Mouse (Mus musculus) MEL-GATA-1-ER (cell line): ENCODE data around the gene Hist1h2bb.
A peak's percentile ranks its signal among the peaks of the same experiment; 100 is the strongest.

Source experiments
- DNase-seq: peaks from one replicate; pipeline ENCODE4 v3.0.0-alpha.2; 2012; ENCODE audit warnings: low read depth; ENCODE audit errors: extremely low read depth

Gene Hist1h2bb

DNA sequence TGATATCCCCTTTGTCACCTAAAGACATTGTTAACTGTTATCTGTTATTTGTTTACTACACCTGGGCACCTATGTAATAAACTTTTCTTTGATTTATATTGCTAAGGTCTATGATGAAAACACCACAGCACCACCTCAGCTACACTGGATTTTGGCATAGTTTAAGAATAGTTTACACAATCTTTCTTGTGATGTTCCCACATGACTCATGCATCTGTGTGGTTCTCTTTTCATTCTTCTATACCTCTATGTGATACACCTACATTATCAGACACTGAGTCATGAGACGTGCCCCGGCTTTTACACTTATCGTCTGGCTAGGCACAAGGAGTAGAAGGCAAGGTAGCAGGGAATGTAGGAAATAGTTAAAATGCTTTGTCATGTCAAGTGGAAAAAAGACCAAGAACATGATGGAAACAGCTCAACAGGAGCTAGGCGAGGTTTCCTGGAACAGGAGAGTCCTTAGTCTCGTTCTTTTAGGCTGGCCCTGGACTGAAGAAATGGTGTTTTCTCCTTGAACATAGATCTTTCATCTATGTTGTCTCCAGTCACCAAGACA, 3.1 kb downstream of the Hist1h2bb start:
- no peak for DNase-seq

GRCm38 (mm10) chr13:23750839-23751477, 4.4 kb downstream of the Hist1h2bb start, which contains the start of gene Hist1h2ab:
Gene Hist1h2ab, plus strand, starts transcription at chr13:23751126.
- DNase-seq = peak; percentile 92

DNA sequence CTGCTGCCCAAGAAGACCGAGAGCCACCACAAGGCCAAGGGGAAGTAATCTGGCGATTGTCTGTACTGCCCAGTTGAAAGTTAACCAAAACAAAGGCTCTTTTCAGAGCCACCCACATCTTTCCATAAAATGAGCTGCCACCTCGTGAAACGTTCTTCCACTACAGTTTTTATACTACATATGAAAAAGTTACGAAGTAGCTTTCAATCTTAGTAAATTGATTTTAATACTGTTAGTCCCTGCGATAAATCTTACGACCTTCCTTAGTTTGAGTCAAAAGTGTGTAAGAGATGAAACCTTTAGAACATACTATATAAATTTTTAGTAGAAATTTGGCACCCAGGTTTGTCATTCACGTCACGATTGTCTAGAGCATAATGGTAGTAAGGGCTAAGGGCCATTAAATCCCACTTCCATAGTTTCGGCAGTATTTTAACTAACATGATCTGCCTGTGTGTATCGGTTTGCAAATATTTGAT, 5.0 kb downstream of the Hist1h2bb start:
- DNase-seq = peak; percentile 68

- DNase-seq = peak; percentile 97
Measured at GRCm38 (mm10) chr13:23752067-23752741, 5.7 kb downstream of the Hist1h2bb start, which contains the start of gene Hist1h3b. Gene Hist1h3b, plus strand, starts transcription at chr13:23752267.

GRCm38 (mm10) chr13:23752742-23753172, 6.2 kb downstream of the Hist1h2bb start:
- DNase-seq = no peak

DNA sequence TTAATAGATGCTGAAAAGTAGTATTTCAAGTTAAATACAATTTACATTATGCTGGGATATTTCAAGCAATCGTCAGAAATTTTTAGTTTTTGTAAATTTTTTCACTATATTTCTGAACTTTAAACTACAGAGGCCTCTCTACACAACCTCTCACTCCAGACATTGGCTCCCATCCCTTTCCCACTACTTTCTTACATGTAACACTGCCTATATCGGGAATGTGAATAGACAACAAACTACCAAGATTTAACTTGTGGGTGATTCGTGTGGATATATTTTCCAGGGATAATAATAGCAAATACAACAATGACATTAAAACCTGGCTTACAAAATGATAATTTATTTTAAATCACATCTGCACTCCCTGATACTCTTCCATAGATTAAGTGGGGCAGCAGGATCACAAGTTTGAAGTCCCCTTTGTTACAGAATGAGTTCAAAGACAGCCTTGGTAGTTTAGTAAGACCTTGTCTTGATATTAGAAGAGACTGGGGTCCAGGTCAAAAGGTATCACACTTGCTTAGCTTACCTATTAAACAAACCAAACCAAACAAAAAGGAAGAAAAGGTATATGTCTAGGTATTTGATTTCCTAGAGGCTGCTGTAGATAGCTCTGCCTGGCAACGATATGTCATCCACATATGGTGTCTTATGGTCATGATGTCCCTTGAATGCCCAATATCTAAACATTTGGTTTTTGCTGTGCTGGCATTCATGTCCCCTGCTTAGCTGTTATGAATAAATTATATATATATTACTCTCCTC, 7.0 kb downstream of the Hist1h2bb start:
- no peak for DNase-seq

DNA sequence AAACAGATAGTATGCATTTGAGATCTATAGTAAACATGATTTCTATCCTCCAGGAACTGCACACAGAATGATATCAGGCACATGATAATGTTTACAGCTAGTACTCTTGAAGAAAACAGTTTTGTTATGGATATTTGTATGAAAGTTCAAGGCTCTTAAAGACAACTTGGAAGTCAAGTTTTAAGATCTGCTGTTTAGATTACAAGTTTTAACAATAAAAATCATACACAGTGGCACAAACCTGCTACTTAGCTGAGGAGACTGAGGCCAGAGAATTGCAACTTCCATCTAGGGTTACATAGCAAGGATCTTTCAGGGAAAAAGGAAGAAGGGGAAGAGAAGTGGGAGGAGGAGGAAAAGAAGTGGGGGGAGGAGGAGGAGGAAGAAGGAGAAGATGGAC, 8.5 kb downstream of the Hist1h2bb start:
- DNase-seq = no peak

DNA sequence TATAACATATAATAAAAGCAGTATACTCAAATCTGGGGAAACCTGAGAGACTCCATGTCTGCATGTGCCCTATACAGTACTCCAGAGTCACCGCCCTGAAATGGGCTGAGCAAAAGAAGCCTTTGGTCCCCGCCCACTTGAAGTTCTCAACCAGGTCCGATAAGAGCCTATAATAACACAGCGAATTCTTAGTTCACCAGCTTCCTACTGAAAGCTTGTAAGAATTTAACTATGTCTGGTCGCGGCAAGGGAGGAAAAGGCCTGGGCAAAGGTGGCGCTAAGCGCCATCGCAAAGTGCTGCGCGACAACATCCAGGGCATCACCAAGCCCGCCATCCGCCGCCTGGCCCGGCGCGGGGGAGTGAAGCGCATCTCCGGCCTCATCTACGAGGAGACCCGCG, 10.3 kb downstream of the Hist1h2bb start, which contains the start of gene Hist1h4b:
Gene Hist1h4b (plus strand): TSS at position 224 of the 400 bp plus-strand sequence.
- peak; percentile 96 for DNase-seq

DNA sequence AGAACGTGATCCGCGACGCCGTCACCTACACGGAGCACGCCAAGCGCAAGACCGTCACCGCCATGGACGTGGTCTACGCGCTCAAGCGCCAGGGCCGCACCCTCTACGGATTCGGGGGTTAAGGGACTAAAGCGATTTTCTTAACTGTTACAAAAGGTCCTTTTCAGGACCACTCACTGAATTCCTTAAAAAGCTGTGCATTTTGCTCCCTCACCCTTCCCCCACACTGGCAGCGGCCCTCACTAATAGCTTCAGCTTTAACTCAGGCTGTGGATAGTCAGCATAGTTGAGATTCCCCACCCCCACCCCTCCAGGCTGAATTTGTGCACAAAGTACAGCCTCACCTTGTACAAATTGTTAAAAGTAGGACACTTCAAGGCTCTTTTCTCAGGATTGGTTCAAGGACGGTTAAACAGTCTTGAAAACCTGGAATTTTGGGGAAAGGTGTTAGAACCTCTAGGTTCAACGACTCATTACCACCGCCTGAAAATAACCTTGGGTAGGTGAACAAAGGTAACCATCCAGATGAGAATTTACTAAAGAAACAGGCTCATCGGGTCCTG, 10.8 kb downstream of the Hist1h2bb start:
- peak; percentile 85 for DNase-seq

DNA sequence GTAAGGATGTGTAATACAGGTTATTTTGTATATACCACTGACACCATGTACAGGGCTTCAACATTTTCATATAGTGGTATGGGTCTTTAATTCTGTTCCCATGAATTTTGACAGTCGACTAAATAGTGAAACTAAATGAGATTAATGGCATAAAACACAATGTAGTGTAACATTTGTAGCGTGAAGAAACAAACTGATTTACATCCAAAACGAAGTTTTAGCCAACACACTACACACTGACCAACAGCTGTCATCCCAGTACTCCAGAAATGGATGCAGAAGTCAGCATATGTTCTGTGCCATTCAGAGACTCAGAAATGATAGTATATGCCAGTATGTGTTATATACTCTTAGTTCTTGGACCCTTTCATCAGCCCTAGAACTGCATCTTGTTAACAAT, 11.4 kb downstream of the Hist1h2bb start:
- DNase-seq = no peak

DNA sequence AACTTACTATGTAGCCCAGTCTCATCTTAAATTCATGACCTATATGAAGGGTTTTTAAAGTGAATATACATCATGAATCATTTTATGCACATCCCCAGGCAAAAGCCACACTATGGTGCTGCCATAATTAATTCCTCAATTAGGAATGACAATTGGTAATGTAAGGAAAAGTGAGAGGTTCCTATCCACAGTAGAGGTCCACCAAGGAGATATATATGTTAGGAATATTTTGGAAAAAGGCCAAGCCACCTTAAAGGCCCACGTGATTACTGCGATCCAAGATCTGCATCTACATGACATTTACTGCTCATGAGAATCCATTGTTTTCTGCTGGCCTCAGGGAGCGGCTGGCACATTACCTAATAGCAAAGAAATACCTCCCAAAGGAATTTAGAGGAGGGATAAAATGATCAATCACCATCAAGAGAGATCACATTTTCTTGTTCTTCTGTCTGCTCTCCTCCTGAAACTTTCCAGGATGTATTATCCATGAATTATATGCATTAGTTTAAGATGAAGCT, 12.8 kb downstream of the Hist1h2bb start:
- DNase-seq = no peak

DNA sequence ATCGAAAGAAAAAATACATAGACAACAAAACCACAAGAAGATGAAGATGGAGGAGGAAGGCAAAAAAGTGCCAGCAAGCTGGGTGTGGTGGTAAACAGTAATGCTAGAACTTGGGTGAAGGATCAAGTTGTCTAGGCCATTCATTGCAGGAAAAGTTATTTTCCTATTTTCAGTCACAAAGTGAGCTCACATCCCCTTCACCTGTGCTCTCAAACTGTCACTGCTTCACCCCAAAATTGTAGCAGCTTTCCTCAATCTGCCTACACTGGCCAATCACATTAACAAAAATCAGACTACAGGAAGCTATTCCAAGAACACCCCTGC, 13.3 kb downstream of the Hist1h2bb start:
- no peak for DNase-seq

DNA sequence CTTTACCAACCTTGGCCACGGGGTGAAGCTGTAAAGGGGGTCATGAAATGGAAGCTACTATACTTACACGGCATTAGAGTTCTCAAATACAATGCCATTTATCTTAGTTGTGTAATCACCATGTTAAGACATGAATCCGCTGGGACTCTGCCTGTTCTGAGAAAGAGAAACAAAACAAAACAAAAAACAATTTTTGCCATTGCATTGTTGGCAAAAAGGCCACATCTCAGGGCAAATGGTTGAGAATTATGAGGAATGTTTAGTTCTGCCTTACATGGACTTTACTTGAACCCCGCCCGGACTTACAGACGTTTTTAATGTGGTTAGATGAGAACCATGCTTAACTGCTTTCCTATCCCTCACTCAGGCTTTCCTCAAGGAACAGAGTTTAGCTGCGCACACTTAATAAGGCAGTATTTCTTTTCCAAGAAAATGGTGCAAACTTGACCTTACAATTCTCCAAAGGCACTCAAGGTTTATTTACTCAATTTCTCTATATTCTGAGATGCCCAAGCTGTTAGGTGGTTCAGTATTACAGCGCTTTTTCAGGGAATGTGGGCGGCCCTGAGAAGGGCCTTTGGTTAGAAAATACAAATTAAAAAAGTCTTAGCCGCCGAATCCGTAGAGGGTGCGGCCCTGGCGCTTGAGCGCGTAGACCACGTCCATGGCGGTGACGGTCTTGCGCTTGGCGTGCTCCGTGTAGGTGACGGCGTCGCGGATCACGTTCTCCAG, 13.9 kb downstream of the Hist1h2bb start:
- peak; percentile 76 for DNase-seq

DNA sequence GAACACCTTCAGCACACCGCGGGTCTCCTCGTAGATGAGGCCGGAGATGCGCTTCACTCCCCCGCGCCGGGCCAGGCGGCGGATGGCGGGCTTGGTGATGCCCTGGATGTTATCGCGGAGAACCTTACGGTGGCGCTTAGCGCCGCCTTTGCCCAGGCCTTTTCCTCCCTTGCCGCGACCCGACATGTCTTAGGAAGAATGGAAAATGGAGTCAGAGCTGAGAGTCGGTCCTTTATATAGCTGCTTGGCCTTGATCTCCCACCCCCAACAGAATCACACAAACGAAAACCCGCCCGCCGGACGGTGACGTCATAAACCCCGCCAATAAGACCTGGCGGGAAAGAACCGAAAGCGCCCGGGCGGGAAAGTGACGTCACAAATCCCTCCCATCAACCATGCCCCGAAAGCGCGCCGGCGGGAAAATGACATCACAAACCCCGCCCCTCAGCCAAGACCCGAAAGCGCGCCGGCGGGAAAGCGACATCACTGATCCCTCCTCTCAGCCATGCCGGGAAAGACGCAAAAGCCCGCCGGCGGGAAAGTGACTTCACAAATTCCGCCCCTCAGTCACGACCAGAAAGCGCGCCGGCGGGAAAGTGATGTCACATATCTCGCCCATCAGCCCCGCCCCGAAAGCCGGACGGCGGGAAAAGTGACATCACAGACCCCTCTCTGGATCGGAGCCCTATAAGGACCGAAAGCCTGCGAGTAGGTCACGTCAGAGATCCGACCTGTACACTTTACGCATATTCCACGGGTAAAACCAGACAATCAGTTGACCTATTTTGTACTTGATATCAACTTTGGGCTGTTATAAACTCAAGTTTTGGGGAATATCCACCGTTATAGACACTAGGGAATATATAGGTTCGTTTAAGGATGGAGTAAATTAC, 14.7 kb downstream of the Hist1h2bb start, which contains the start of gene Hist1h4a:
Gene Hist1h4a (minus strand): TSS at position 259 of the 893 bp plus-strand sequence.
- peak; percentile 90 for DNase-seq

- DNase-seq = peak; percentile 97
Measured at GRCm38 (mm10) chr13:23761871-23762821, 15.6 kb downstream of the Hist1h2bb start, which contains the start of gene Hist1h3a. Gene Hist1h3a, minus strand, starts transcription at chr13:23762386.

GRCm38 (mm10) chr13:23763242-23763585, 16.7 kb downstream of the Hist1h2bb start:
- no peak for DNase-seq

DNA sequence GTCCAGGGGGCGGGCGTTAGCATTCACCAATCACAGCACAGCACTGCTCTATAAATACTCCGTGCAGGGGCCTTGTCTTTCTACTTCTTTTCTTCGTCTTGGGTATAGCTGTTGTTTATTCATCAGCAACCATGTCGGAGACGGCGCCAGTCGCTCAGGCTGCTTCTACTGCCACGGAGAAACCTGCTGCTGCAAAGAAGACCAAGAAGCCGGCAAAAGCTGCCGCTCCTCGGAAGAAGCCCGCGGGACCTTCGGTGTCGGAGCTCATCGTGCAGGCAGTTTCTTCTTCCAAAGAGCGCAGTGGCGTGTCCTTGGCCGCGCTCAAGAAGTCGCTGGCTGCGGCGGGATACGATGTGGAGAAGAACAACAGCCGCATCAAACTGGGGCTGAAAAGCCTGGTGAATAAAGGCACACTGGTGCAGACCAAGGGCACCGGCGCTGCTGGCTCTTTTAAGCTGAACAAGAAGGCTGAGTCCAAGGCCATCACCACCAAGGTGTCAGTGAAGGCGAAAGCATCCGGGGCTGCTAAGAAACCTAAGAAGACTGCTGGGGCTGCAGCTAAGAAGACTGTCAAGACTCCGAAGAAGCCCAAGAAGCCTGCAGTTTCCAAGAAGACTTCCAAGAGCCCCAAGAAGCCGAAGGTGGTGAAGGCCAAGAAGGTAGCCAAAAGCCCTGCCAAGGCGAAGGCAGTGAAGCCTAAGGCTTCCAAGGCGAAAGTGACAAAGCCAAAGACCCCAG, 17.2 kb downstream of the Hist1h2bb start, which contains the start of gene Hist1h1a:
Gene Hist1h1a (plus strand): TSS at position 81 of the 738 bp plus-strand sequence.
- DNase-seq = peak; percentile 87
